ENCODE assay signal across 11 mouse cellular contexts in the genomic region with DNA sequence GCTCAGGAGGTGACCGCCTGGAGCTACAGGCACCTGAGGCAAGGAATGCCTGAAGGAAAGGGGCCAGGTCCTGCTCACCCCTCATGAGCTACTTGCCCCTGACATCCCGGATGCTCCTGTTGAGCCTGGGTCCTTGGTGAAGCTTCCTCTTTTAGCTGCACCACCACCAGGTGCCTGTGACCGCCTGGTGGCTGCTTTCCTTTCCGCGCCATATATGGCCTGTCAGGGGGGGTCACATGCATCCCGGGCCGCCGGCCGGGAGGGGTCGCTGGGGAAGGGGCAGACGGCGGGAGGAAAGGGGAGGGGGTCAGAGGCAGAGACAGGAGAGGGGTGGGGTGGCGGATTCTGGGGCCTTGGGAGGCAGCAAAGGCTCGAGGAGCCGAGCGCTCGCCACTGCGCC. TPM values are rescaled to one million over a fixed set of nuclear protein-coding genes. Genes with fewer than 3 reads are reported as not detected.
DNase-seq lines count a peak whose midpoint lies in the region; ATAC-seq and TF ChIP-seq lines count a peak whose summit lies in the region.
"Not testable (repeated sequence)": the region's sequence is repeated elsewhere in the genome, so short reads cannot be mapped to it uniquely, and the experiment has no call there.
"Had no signal": no experiment of that assay in that cellular context is flagged by ENCODE, and none has a peak within 500 bp of the region (broad histone marks: within the 10 kb centered on the region; RNA-seq: fewer than 3 reads in every experiment).

No protein-coding gene starts in this region.

- H3K27ac ChIP-seq in forebrain, embryonic 11.5 days (ENCODE audit: low read depth, low read length); heart, embryonic 13.5 days (replicated peaks); intestine, postnatal 0 days (ENCODE audit: low read depth, low read length); left cerebral cortex, adult 2 months: not testable (repeated sequence)

- WGBS in forebrain, embryonic 11.5 days: 0% methylated on average over 2 of the region's 18 CpGs
- WGBS in heart, embryonic 13.5 days: 5% methylated on average over 9 of the region's 18 CpGs
- 4% methylated on average over 8 of the region's 18 CpGs for WGBS in intestine, postnatal 0 days

- H3K4me1 ChIP-seq in forebrain, embryonic 11.5 days (replicated peaks; ENCODE audit: control insufficient read depth, insufficient read depth, low read length); heart, embryonic 13.5 days; intestine, postnatal 0 days (replicated peaks; ENCODE audit: control insufficient read depth, insufficient read depth, low read length): not testable (repeated sequence)

- peak overlapping the region; percentile 44 for H3K4me2 ChIP-seq in forebrain, embryonic 11.5 days (ENCODE audit: low read depth, low read length, severe bottlenecking)
- H3K4me2 ChIP-seq in heart, embryonic 13.5 days: peak overlapping the region; percentile 67
- H3K4me2 ChIP-seq in intestine, postnatal 0 days (replicated peaks; ENCODE audit: low read depth): peak overlapping the region; percentile 50; the same call in 1 of the 2 replicates

- peak; percentile 1 for DNase-seq in brain, adult 2 months (ENCODE audit: low read depth, low spot score)
- DNase-seq in forebrain, embryonic 11.5 days (ENCODE audit: low spot score): peak; percentile 48
- DNase-seq in left cerebral cortex, adult 2 months (ENCODE audit: extremely low spot score in 1 of 2, low spot score in 2 of 2): peak; percentile 8 to 9
- DNase-seq in lung, postnatal 36 days: peak; percentile 0
- peak; percentile 18 for DNase-seq in retina, postnatal 1 day
- DNase-seq in thymus, postnatal 4 days: peak; percentile 28

- TF ChIP-seq CTCF in intestine, postnatal 0 days (IDR thresholded peaks at IDR 0.05; ENCODE audit: low read depth); left cerebral cortex, adult 2 months (IDR thresholded peaks at IDR 0.05): not testable (repeated sequence)

- H3K4me3 ChIP-seq in forebrain, embryonic 11.5 days (ENCODE audit: low read depth, low read length): peak overlapping the region; percentile 19; the same call in 1 of the 2 replicates
- H3K4me3 ChIP-seq in heart, embryonic 13.5 days: peak overlapping the region; percentile 42
- not testable (repeated sequence) for H3K4me3 ChIP-seq in intestine, postnatal 0 days (ENCODE audit: low read depth, low read length); left cerebral cortex, adult 2 months

- not testable (repeated sequence) for H3K9me3 ChIP-seq in forebrain, embryonic 11.5 days (ENCODE audit: control insufficient read depth, low read length); heart, embryonic 13.5 days; intestine, postnatal 0 days (ENCODE audit: control insufficient read depth)

- not testable (repeated sequence) for H3K9ac ChIP-seq in forebrain, embryonic 11.5 days (ENCODE audit: low read length); intestine, postnatal 0 days (ENCODE audit: low read depth, low read length)
- H3K9ac ChIP-seq in heart, embryonic 13.5 days: 0 out of 2 replicates have a peak overlapping the region, but pooled peaks have one; percentile 54

- H3K36me3 ChIP-seq in forebrain, embryonic 11.5 days (ENCODE audit: control insufficient read depth, insufficient read depth, low read length); heart, embryonic 13.5 days; intestine, postnatal 0 days (ENCODE audit: control insufficient read depth, insufficient read depth): not testable (repeated sequence)

- ATAC-seq in forebrain, embryonic 11.5 days (replicated peaks; ENCODE audit: low FRiP score); heart, embryonic 13.5 days (ENCODE audit: extremely low read depth, insufficient number of reproducible peaks, low FRiP score, low TSS enrichment); intestine, postnatal 0 days: not testable (repeated sequence)

- intact Hi-C loops in left cerebral cortex, adult 2 months (cut with DNase I): not testable (repeated sequence)

- not testable (repeated sequence) for H3K27me3 ChIP-seq in forebrain, embryonic 11.5 days (ENCODE audit: control insufficient read depth, insufficient read depth, low read length); heart, embryonic 13.5 days (replicated peaks); intestine, postnatal 0 days (replicated peaks; ENCODE audit: control insufficient read depth, insufficient read depth, low read length)

RNA-seq across cellular contexts. Expression of a gene that starts 14.7 kb away (rescaled TPM):
- polyA plus RNA-seq in forebrain, embryonic 11.5 days (2014; fragmentation: Nextera tagmentation; extraction: Ambion mirVana): not detected in 2 replicates
- 0.42 and 0.57 TPM in 2 replicates for polyA plus RNA-seq in heart, embryonic 13.5 days (2015; fragmentation: Nextera tagmentation; extraction: Ambion mirVana)
- polyA plus RNA-seq in intestine, postnatal 0 days (2015; fragmentation: Nextera tagmentation; extraction: Ambion mirVana): 0.09 TPM in 1 of 2 replicates, not detected in the other
- under 1 TPM; 0.54 to 0.57 TPM for total RNA-seq in left cerebral cortex, adult 2 months (2021)
- total RNA-seq: heart, postnatal 36 days; liver, adult 2 months; monocyte, adult 5-6 weeks had no signal
- polyA plus RNA-seq: liver, adult 2 months had no signal

RNA-seq across cellular contexts. Expression of a gene that starts 17.2 kb away (rescaled TPM):
- polyA plus RNA-seq in forebrain, embryonic 11.5 days (2014; fragmentation: Nextera tagmentation; extraction: Ambion mirVana): not detected in 2 replicates
- polyA plus RNA-seq in heart, embryonic 13.5 days (2015; fragmentation: Nextera tagmentation; extraction: Ambion mirVana): not detected in 2 replicates
- not detected in 2 replicates for polyA plus RNA-seq in intestine, postnatal 0 days (2015; fragmentation: Nextera tagmentation; extraction: Ambion mirVana)
- total RNA-seq in left cerebral cortex, adult 2 months (2021): under 1 TPM; 0.48 to 0.56 TPM
- total RNA-seq: heart, postnatal 36 days; liver, adult 2 months; monocyte, adult 5-6 weeks had no signal
- polyA plus RNA-seq: liver, adult 2 months had no signal

RNA-seq across cellular contexts. Expression of a gene that starts 59.7 kb away (rescaled TPM):
- polyA plus RNA-seq in forebrain, embryonic 11.5 days (2014; fragmentation: Nextera tagmentation; extraction: Ambion mirVana): not detected in 2 replicates
- not detected in 2 replicates for polyA plus RNA-seq in heart, embryonic 13.5 days (2015; fragmentation: Nextera tagmentation; extraction: Ambion mirVana)
- not detected in 2 replicates for polyA plus RNA-seq in intestine, postnatal 0 days (2015; fragmentation: Nextera tagmentation; extraction: Ambion mirVana)
- total RNA-seq in left cerebral cortex, adult 2 months (2021): not detected
- total RNA-seq: heart, postnatal 36 days; liver, adult 2 months; monocyte, adult 5-6 weeks had no signal
- polyA plus RNA-seq: liver, adult 2 months had no signal
